Mouse (Mus musculus) gastrocnemius, postnatal 25 days (tissue): Measurements from ENCODE around the gene Aktip. TPM values are rescaled to one million over a fixed set of nuclear protein-coding genes. Genes with fewer than 3 reads are reported as not detected.

ENCODE experiments used
- DNase-seq: peaks from one replicate; pipeline ENCODE4 v3.0.0; 2022
- total RNA-seq, 2 experiments: library from RNA; stranded (reverse); gene quantifications; 1 replicate in 1 of 2; 2 replicates in 1 of 2; pipeline ENCODE4 v1.2.3; 2021

Gene Aktip
- total RNA-seq, 2 experiments from 2014 or later: 33.2 to 38.1 TPM

- no peak for DNase-seq
These were observed 73.0 kb downstream of the Aktip start for GRCm38 (mm10) chr8:91126786-91127185.

GRCm38 (mm10) chr8:91124315-91124714 is 75.5 kb downstream of the Aktip start:
- no peak for DNase-seq

- DNase-seq: no peak
These were observed 81.6 kb downstream of the Aktip start for GRCm38 (mm10) chr8:91118131-91118530.

- no peak for DNase-seq
These were observed 82.2 kb downstream of the Aktip start for GRCm38 (mm10) chr8:91117537-91117936.

- DNase-seq: no peak
These were observed 84.9 kb downstream of the Aktip start for GRCm38 (mm10) chr8:91114910-91115309.

GRCm38 (mm10) chr8:91114428-91114827 is 85.3 kb downstream of the Aktip start:
- DNase-seq: no peak

GRCm38 (mm10) chr8:91111868-91112477 is 87.8 kb downstream of the Aktip start:
- DNase-seq: no peak

GRCm38 (mm10) chr8:91106271-91106670 is 93.5 kb downstream of the Aktip start:
- no peak for DNase-seq

- DNase-seq: no peak
These were observed 101.7 kb downstream of the Aktip start for GRCm38 (mm10) chr8:91098106-91098505.

GRCm38 (mm10) chr8:91094135-91094534 is 105.6 kb downstream of the Aktip start:
- no peak for DNase-seq

- DNase-seq: no peak
These were observed 110.2 kb downstream of the Aktip start for GRCm38 (mm10) chr8:91089601-91090000.

GRCm38 (mm10) chr8:91088452-91088851 is 111.3 kb downstream of the Aktip start:
- DNase-seq: no peak

GRCm38 (mm10) chr8:91082428-91082827 is 117.3 kb downstream of the Aktip start:
- no peak for DNase-seq

- DNase-seq: no peak
These were observed 117.9 kb downstream of the Aktip start for GRCm38 (mm10) chr8:91081911-91082310.

GRCm38 (mm10) chr8:91079678-91080077 is 120.1 kb downstream of the Aktip start:
- no peak for DNase-seq

- no peak for DNase-seq
These were observed 122.5 kb downstream of the Aktip start for GRCm38 (mm10) chr8:91077077-91077867.

- peak; percentile 82 for DNase-seq
These were observed 129.4 kb downstream of the Aktip start for GRCm38 (mm10) chr8:91070275-91070859.

GRCm38 (mm10) chr8:91069834-91070233 is 129.9 kb downstream of the Aktip start, which contains the start of gene Rbl2:
TSS of gene Rbl2 (plus strand) at chr8:91070057.
- peak; percentile 95 for DNase-seq

GRCm38 (mm10) chr8:91069407-91069806 is 130.4 kb downstream of the Aktip start:
- DNase-seq: no peak

- DNase-seq: no peak
These were observed 134.6 kb downstream of the Aktip start for GRCm38 (mm10) chr8:91065179-91065578.
